Mouse (Mus musculus) neural tube, embryonic 12.5 days (tissue): ENCODE measurements at regions not wholly inside any gene's neighbourhood (a gene's known extent, or its start where the extent isn't known, plus 50 kb on each side); places are given as distances from the start of the nearest gene placed in this dataset.
"Not testable (repeated sequence)": the region's sequence is repeated elsewhere in the genome, so short reads cannot be mapped to it uniquely, and the experiment has no call there.

ENCODE experiments used
- ATAC-seq: fragments of 200-750 bp; cut with Nextera tagmentation; 2 replicates; pipeline ENCODE4 v1.8.0; 2017; ENCODE audit warnings: low read depth, mild to moderate bottlenecking, moderate TSS enrichment, moderate library complexity; ENCODE audit not compliant: low FRiP score
- H3K27ac ChIP-seq: fragments of 300-500 bp; sonication (generic); 2 replicates; pipeline ENCODE4 v1.5.1; 2016
- H3K27me3 ChIP-seq: fragments of 300-500 bp; sonication (generic); replicated peaks from 2 replicates; pipeline ENCODE4 v1.6.1; 2016; ENCODE audit warnings: mild to moderate bottlenecking
- H3K36me3 ChIP-seq: fragments of 300-500 bp; sonication (generic); 2 replicates; pipeline ENCODE4 v1.6.1; 2016; ENCODE audit warnings: mild to moderate bottlenecking
- H3K4me1 ChIP-seq: fragments of 300-500 bp; sonication (generic); 2 replicates; pipeline ENCODE4 v1.6.1; 2016
- H3K4me2 ChIP-seq: fragments of 300-500 bp; sonication (generic); replicated peaks from 2 replicates; pipeline ENCODE4 v1.6.1; 2016; ENCODE audit warnings: mild to moderate bottlenecking
- H3K4me3 ChIP-seq: fragments of 300-500 bp; sonication (generic); 2 replicates; pipeline ENCODE4 v1.5.1; 2016
- H3K9ac ChIP-seq: fragments of 300-500 bp; sonication (generic); 2 replicates; pipeline ENCODE4 v1.6.1; 2016; ENCODE audit warnings: mild to moderate bottlenecking
- H3K9me3 ChIP-seq: fragments of 300-500 bp; sonication (generic); 2 replicates; pipeline ENCODE4 v1.6.1; 2016; ENCODE audit warnings: mild to moderate bottlenecking
- WGBS: fragments of 180-500 bp; shearing (Covaris S2); methylation state at CpG from one replicate; pipeline ENCODE4 v1.1.7; 2016; 5-methylcytosine and 5-hydroxymethylcytosine counted together

- not testable (repeated sequence) for H3K27ac ChIP-seq, H3K36me3 ChIP-seq, ATAC-seq, H3K4me1 ChIP-seq, H3K9ac ChIP-seq, H3K27me3 ChIP-seq, H3K4me2 ChIP-seq, H3K4me3 ChIP-seq
- H3K9me3 ChIP-seq, result peaks cover 41% of the 10 kb centered on the region
- 89% methylated on average over 2 of the region's 2 CpGs for WGBS
Observed at GRCm38 (mm10) chr10:3107955-3108354, 159.6 kb downstream of the H60c start.
